Mouse (Mus musculus) heart, postnatal 0 days (tissue): ENCODE measurements around the gene Pank1. TPM values are rescaled to one million over a fixed set of nuclear protein-coding genes. Genes with fewer than 3 reads are reported as not detected.

ENCODE experiments used
- ATAC-seq: fragments of 200-750 bp; cut with Nextera tagmentation; 2 replicates; pipeline ENCODE4 v1.8.0; 2017; ENCODE audit warnings: low read depth, moderate number of reproducible peaks, moderate library complexity; ENCODE audit not compliant: insufficient read depth
- DNase-seq: peaks from one replicate; pipeline ENCODE4 v3.0.0-alpha.2; 2016; ENCODE audit warnings: low spot score
- H3K27ac ChIP-seq: fragments of 300-500 bp; sonication (generic); 2 replicates; pipeline ENCODE4 v1.5.1; 2014; ENCODE audit warnings: low read depth, mild to moderate bottlenecking
- H3K27me3 ChIP-seq: fragments of 300-500 bp; sonication (generic); 2 replicates; pipeline ENCODE4 v1.6.1; 2014; ENCODE audit warnings: low read length, mixed read lengths; ENCODE audit not compliant: control insufficient read depth, insufficient read depth
- H3K36me3 ChIP-seq: fragments of 300-500 bp; sonication (generic); replicated peaks from 2 replicates; pipeline ENCODE4 v1.6.1; 2014; ENCODE audit warnings: low read length, mixed read lengths; ENCODE audit not compliant: control insufficient read depth, insufficient read depth
- H3K4me1 ChIP-seq: fragments of 300-500 bp; sonication (generic); 2 replicates; pipeline ENCODE4 v1.6.1; 2014; ENCODE audit warnings: antibody characterized with exemption; ENCODE audit not compliant: control insufficient read depth, insufficient read depth
- H3K4me2 ChIP-seq: fragments of 300-500 bp; sonication (generic); 2 replicates; pipeline ENCODE4 v1.6.1; 2014; ENCODE audit warnings: low read depth, mild to moderate bottlenecking, low read length, moderate library complexity
- H3K4me3 ChIP-seq: fragments of 300-500 bp; sonication (generic); 2 replicates; pipeline ENCODE4 v1.5.1; 2014; ENCODE audit warnings: low read depth, low read length
- H3K9ac ChIP-seq: fragments of 300-500 bp; sonication (generic); replicated peaks from 2 replicates; pipeline ENCODE4 v1.6.1; 2014; ENCODE audit warnings: low read depth, low read length, mixed read lengths
- H3K9me3 ChIP-seq: fragments of 300-500 bp; sonication (generic); replicated peaks from 2 replicates; pipeline ENCODE4 v1.6.1; 2016; ENCODE audit warnings: low read length; ENCODE audit not compliant: control insufficient read depth
- CTCF ChIP-seq: IDR thresholded peaks from 2 replicates; pipeline ENCODE4 v1.5.1; 2016; ENCODE audit warnings: antibody characterized with exemption, control low read depth, low read depth
- EP300 ChIP-seq: IDR thresholded peaks from 2 replicates; pipeline ENCODE4 v1.6.1; 2016; ENCODE audit warnings: antibody characterized with exemption, low read depth
- WGBS: fragments of 180-500 bp; shearing (Covaris S2); extraction: QIAGEN DNeasy Blood & Tissue Kit; methylation state at CpG from one replicate; pipeline ENCODE4 v1.1.7; 2014; 5-methylcytosine and 5-hydroxymethylcytosine counted together
- polyA plus RNA-seq: library from polyadenylated mRNA; unstranded; fragments of >200 nt; fragmentation: Nextera tagmentation; extraction: Ambion mirVana; gene quantifications from 2 replicates; pipeline ENCODE4 v1.2.1, GENCODE M21; 2015
- total RNA-seq: library from RNA; depleted of rRNA; stranded (reverse); fragments of >200 nt; gene quantifications from 2 replicates; pipeline ENCODE4 v1.2.3, GENCODE M21; 2014; ENCODE audit warnings: low replicate concordance

The Pank1 gene
- total and polyA plus RNA-seq, 2 experiments from 2014 or later: 13.1 to 36.6 TPM

DNA sequence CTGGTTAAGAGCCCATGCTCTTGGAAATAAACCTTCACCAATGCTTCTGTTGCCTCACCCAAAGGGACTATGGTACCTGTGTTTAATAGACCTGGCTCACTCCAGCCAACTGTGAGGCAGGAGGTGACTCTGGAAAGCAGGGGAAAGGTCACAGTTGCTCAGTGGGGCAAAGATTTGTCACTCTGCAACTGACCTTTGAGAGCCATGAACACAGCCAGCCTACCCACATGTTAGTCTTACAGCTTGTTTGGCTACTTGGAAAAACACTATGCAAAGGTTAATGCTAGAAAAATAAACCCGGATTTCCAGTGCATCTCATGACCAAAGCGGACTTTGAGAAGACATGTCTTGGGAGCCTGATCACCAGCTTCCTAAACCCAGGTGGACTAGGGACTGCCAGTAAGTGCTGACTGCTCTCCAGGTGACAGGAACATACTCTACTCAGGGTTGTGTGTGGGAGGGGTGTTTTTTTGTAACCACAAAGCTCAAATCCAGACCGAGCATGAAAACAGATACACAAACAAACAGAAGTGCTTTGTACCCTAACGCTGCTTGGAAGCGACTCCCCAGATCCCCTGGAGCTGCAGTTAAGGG lies 59.6 kb downstream of the Pank1 start:
- Histone ChIP-seq H3K9me3 (no peaks in the 10 kb centered on the region), H3K4me3 (no peak overlapping the region), H3K27ac (no peak overlapping the region), H3K4me1 (no peaks in the 10 kb centered on the region), H3K27me3 (no peaks in the 10 kb centered on the region), H3K9ac (no peak overlapping the region), H3K4me2 (no peak overlapping the region), H3K36me3 (peaks cover 23% of the 10 kb centered on the region)
- DNase-seq: no peak
- no peak for TF ChIP-seq CTCF
- TF ChIP-seq EP300: no peak
- WGBS: 88% methylated on average over 5 of the region's 5 CpGs
- ATAC-seq: no peak

GRCm38 (mm10) chr19:34815371-34815770 lies 63.9 kb downstream of the Pank1 start:
- H3K4me2 ChIP-seq: no peak overlapping the region
- H3K9ac ChIP-seq: no peak overlapping the region
- TF ChIP-seq CTCF (no peak), EP300 (no peak)
- WGBS: 88% methylated on average over 4 of the region's 4 CpGs
- H3K4me1 ChIP-seq: no peaks in the 10 kb centered on the region
- DNase-seq (no peak), ATAC-seq (no peak)
- H3K27ac ChIP-seq: no peak overlapping the region
- no peak overlapping the region for H3K4me3 ChIP-seq
- H3K27me3 ChIP-seq: no peaks in the 10 kb centered on the region
- H3K9me3 ChIP-seq: no peaks in the 10 kb centered on the region
- H3K36me3 ChIP-seq: peaks cover 26% of the 10 kb centered on the region

- Histone ChIP-seq H3K27ac (no peak overlapping the region), H3K4me2 (no peak overlapping the region), H3K4me1 (no peaks in the 10 kb centered on the region), H3K9me3 (no peaks in the 10 kb centered on the region), H3K36me3 (peaks cover 22% of the 10 kb centered on the region), H3K9ac (no peak overlapping the region), H3K4me3 (no peak overlapping the region), H3K27me3 (no peaks in the 10 kb centered on the region)
- ATAC-seq: no peak
- DNase-seq: no peak
- no peak for TF ChIP-seq CTCF
- no peak for TF ChIP-seq EP300
- WGBS: 78% methylated on average over 4 of the region's 4 CpGs
Measured at GRCm38 (mm10) chr19:34814696-34815095, 64.6 kb downstream of the Pank1 start.

DNA sequence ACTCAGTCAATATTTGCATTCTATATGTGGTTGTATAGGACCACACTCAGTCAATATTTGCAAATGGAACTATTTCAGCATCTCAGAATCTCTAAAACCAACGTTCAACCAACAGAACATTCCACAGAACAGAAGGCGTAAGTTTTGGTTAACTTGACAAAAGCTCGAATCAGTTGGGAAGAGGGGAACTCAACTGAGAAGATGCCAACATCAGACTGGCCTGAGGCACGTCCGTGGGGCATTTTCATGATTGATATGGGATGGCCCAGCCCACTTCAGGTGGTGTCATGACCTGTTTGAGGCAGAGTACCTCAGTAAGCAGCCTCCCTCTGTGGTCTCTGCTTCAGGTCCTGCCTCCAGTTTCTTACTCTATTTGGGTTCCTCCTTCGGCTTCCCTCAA lies 65.3 kb downstream of the Pank1 start:
- ATAC-seq (no peak), DNase-seq (no peak)
- WGBS: 94% methylated on average over 6 of the region's 6 CpGs

GRCm38 (mm10) chr19:34813533-34813932 lies 65.7 kb downstream of the Pank1 start:
- Histone ChIP-seq H3K9ac (no peak overlapping the region), H3K36me3 (peaks cover 11% of the 10 kb centered on the region; the same call in 1 of the 2 replicates), H3K9me3 (no peaks in the 10 kb centered on the region), H3K27ac (no peak overlapping the region), H3K4me1 (no peaks in the 10 kb centered on the region), H3K27me3 (no peaks in the 10 kb centered on the region), H3K4me2 (no peak overlapping the region), H3K4me3 (no peak overlapping the region)
- DNase-seq: no peak
- WGBS: 96% methylated on average over 2 of the region's 2 CpGs
- no peak for ATAC-seq
- no peak for TF ChIP-seq EP300
- TF ChIP-seq CTCF: no peak

More for the DNA sequence above, 65.3 kb downstream of the Pank1 start:
- no peaks in the 10 kb centered on the region for H3K9me3 ChIP-seq
- no peak overlapping the region for H3K4me3 ChIP-seq
- no peaks in the 10 kb centered on the region for H3K27me3 ChIP-seq
- H3K9ac ChIP-seq: no peak overlapping the region
- TF ChIP-seq EP300: no peak
- TF ChIP-seq CTCF: no peak
- peaks cover 15% of the 10 kb centered on the region for H3K36me3 ChIP-seq
- no peaks in the 10 kb centered on the region for H3K4me1 ChIP-seq
- H3K27ac ChIP-seq: no peak overlapping the region
- no peak overlapping the region for H3K4me2 ChIP-seq

DNA sequence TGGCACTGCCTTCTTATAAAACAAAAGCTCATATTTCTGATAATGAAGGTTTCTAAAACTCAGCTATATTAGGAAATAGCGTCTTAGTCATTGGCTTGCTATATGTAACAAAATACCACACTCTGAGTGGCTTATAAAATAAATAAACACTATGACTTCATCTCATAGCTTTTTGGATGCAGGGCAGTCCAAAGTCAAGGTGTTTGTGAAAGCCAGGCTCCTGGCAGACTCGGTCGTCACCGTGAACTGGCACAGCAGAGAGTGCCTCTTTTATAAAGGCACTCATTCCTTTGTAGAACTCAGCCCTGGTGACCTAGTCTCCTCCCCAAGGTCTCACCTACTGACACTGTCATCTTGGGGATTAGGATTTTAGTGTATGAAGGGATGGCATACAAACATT lies 66.5 kb downstream of the Pank1 start:
- no peaks in the 10 kb centered on the region for H3K4me1 ChIP-seq
- DNase-seq (no peak), ATAC-seq (no peak)
- TF ChIP-seq CTCF (no peak), EP300 (no peak)
- no peaks in the 10 kb centered on the region for H3K27me3 ChIP-seq
- no peak overlapping the region for H3K27ac ChIP-seq
- H3K4me2 ChIP-seq: no peak overlapping the region
- H3K36me3 ChIP-seq: peaks cover 8% of the 10 kb centered on the region; the same call in 1 of the 2 replicates
- WGBS: 77% methylated on average over 4 of the region's 4 CpGs
- no peak overlapping the region for H3K9ac ChIP-seq
- no peak overlapping the region for H3K4me3 ChIP-seq
- H3K9me3 ChIP-seq: no peaks in the 10 kb centered on the region
